ENCODE assay signal across 17 mouse cellular contexts in genomic region chr2:58366196-58366595, GRCm38 (mm10). TPM values are rescaled to one million over a fixed set of nuclear protein-coding genes. Genes with fewer than 3 reads are reported as not detected.
"Had no signal": no experiment of that assay in that cellular context is flagged by ENCODE, and none has a peak within 500 bp of the region (broad histone marks: within the 10 kb centered on the region; RNA-seq: fewer than 3 reads in every experiment).

No protein-coding gene starts in this region.

- H3K4me3 ChIP-seq: neural tube, embryonic 12.5 days; neural tube, embryonic 13.5 days; neural tube, embryonic 15.5 days; stomach, embryonic 15.5 days had no signal

- DNase-seq: right cerebral cortex, adult 18-20 months; right cerebral cortex, postnatal 14 days; right cerebral cortex, postnatal 25 days; right cerebral cortex, postnatal 4 days; spleen, adult 18-20 months; thymus, adult 18-20 months; thymus, adult 2 months; thymus, postnatal 14 days; thymus, postnatal 25 days; thymus, postnatal 36 days; thymus, postnatal 4 days had no signal

- H3K4me2 ChIP-seq: neural tube, embryonic 12.5 days; neural tube, embryonic 13.5 days; neural tube, embryonic 15.5 days; stomach, embryonic 15.5 days had no signal

- H3K27ac ChIP-seq: neural tube, embryonic 12.5 days; neural tube, embryonic 13.5 days; neural tube, embryonic 15.5 days; stomach, embryonic 15.5 days; stomach, postnatal 0 days had no signal

- H3K9me3 ChIP-seq: neural tube, embryonic 12.5 days; neural tube, embryonic 13.5 days; neural tube, embryonic 15.5 days; stomach, embryonic 15.5 days had no signal

- H3K27me3 ChIP-seq: neural tube, embryonic 12.5 days; neural tube, embryonic 13.5 days; neural tube, embryonic 15.5 days; stomach, embryonic 15.5 days had no signal

- H3K9ac ChIP-seq: neural tube, embryonic 12.5 days; neural tube, embryonic 13.5 days; neural tube, embryonic 15.5 days; stomach, embryonic 15.5 days had no signal

- H3K4me1 ChIP-seq: neural tube, embryonic 12.5 days; neural tube, embryonic 13.5 days; neural tube, embryonic 15.5 days; stomach, embryonic 15.5 days had no signal

- H3K36me3 ChIP-seq: neural tube, embryonic 12.5 days; neural tube, embryonic 13.5 days; neural tube, embryonic 15.5 days; stomach, embryonic 15.5 days had no signal

RNA-seq across cellular contexts. Expression of gene Acvr1c, which starts 8.5 kb away (rescaled TPM):
- total RNA-seq: neutrophil, adult 5-6 weeks had no signal
